Mouse (Mus musculus) CH12F3 (cell line): Measurements from ENCODE around the gene Ttc38.

Source experiments
- in situ Hi-C: fragments of 300-500 bp; cut with MboI; formaldehyde crosslinking; loops from 2 replicates; pipeline ENCODE4 v1.14.3; 2020; ENCODE audit warnings: low sequenced_read_pairs

Gene Ttc38

DNA sequence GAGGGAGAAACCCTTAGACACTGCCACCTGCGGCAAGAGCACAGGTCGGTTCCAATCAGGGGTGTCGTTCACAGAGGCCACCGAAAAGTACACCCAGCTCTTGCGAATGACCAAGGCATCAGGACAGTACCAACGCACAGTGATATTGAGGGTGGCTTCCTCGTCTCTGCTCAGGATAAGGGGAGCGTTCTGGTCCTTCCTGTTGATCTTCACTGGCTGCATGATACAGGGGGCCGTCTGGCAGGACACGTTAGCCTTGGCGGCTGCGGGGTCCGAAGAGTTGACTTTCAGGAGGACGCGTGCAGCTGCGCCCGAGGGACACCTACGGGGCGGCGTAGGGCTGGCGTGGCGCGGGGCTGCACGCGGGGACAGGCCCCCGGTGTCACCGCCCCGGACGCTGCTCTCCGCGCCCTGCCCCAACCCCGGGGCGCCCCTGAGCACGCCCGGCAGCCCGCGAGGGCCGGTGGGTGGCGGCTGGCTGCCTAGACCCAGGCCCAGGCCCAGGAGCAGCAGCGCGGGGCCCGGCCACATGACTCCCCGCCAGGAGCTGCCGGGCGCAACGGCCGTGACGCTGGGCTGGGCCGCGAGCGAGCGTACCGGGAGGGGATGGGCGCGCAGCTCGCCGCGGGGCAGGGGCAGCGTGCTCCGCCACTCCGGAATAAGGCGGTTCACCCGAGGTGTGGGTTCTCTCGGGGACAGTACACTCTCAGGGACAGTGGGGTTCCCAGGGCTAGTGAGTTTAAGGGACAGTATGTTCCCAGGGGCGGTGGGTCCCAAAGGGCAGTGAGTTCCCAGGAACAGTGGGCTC is 10.7 kb upstream of the Ttc38 start, which contains the start of gene Pkdrej:
Gene Pkdrej (minus strand): TSS at position 532 of the 808 bp plus-strand sequence.
- in situ Hi-C loops, result no loop called here

DNA sequence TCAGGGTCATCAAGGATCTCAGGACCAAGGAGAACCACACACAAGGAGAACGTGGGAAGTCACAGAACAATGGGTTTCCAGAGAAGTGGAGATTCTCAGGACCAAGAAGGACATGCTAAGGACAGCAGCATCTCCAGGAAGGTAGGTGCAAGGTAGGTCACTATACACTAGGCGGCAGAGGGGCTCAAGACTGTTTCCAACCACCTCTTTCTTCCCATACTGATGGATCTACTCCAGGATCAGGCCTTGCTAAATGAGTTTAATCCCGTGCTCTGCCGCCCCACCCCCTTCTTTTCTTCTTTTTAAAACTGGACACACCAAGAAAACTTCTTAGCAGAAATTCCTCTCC is 10.1 kb upstream of the Ttc38 start:
- in situ Hi-C loops, result no loop called here

DNA sequence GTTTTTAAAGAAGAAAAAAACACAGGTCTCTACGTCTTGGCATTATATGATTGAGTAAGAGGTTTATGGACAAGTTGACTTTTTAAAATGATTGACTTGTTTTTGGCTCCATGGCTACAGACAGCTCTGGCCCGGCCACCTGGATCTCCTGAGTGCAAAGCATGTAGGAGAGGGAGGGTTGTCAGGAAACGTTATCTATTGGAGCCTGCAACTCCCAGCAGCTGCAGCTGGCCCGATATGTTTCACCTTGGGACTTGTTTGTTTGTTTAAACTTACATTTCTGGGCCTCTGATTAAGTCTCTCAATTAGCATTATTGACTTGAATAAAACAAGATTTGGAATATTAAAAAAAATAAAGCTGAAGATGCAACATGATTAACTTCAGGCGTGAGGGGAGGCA is 5.4 kb upstream of the Ttc38 start:
- in situ Hi-C loops, result no loop called here

DNA sequence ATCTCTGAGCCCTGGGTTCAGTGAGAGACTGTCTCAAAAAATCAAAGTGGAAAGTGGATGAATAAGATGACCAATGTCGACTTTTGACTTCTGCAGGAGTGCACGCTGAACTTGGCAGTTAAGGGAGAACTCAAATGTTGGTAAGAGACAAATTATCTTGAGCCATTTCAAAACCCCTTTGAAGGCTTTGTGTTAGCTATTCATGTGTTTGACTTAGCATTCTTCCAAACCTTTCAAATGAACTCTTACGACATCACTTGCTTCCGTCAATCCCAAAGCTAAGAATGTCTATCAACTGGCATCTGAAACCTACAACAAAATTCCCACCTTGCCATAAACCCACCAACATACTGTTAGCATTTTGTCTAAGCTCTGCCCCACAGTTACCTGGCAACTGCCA is 4.0 kb upstream of the Ttc38 start:
- in situ Hi-C loops, result no loop called here

DNA sequence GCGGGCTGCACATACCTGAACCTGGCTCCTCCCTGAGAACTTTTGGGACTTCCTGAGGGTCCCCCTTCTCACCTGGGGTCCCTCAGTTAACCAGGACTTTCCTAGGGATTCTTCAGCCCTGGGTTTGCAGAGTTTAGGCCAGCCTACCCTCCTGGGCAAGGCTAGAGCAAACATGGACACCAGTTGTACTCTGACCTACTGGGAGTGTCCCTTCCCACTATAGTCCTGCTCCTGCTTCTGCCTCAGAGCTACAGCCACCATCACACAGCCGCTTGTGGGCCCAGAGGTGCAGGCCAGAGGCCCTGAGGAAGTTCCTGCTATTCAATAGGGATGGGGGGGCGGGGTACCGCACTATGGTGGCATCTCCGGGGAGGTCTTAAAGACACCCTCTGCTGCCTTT is 2.6 kb upstream of the Ttc38 start:
- in situ Hi-C loops, result no loop called here

DNA sequence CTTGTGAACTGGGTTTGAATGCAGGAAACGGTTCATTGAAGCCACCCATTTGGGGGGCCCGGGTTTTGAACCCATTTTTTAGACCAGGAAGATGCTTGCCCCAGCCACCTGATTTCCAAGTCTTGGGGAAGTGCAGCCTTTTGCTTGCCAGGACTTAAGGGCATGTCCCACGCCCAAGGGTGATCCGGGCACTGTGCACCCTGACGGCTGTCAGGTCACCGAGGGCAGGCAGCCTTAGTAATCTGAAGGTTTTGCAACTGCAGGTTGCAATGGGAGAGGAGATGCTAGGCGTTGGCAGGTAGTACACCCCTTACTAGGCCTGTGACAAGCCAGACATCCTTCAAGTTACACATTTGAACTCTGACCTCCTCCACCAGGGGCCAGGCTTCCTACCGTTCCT is 493 bp downstream of the Ttc38 start:
- in situ Hi-C loops, result no loop called here

DNA sequence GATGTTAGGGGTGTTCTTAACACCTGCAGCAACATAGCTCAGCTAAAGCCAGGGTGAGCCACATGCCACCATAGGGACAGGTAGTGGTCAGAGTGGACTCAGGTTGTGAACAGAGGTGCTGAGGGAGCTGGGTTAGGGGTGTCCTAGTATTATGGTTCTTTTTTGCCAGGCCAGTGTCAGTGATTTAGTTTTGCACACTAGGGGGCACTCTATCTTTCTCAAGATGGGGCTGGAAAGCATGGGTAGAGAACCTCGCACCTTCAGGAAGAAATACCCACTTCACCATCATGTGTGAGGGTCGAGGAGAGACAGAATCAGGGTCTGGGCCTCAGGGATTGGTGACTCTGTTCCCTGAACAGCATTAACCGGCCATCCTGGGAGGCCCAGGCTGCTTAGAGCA is 3.2 kb downstream of the Ttc38 start:
- in situ Hi-C loops, result no loop called here

DNA sequence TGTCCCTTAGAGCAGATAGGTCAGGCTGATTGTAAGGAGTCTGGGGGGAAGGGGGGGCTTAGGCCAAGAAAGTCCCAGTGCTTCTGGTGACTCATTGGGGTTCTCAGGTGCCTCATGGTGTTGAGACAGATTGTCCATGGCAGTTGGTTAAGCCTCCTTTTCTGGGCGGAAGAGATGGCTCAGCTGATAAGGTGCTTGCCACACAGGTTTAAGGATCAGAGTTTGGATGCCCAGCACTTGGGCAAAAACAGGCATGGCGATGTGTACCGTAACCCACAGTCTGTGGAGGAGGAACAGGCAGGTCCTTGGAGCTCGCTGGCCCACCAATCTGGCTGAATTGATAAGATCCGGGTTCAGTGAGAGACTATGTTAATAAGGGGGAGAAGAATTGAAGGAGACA is 4.8 kb downstream of the Ttc38 start:
- in situ Hi-C loops, result no loop called here

DNA sequence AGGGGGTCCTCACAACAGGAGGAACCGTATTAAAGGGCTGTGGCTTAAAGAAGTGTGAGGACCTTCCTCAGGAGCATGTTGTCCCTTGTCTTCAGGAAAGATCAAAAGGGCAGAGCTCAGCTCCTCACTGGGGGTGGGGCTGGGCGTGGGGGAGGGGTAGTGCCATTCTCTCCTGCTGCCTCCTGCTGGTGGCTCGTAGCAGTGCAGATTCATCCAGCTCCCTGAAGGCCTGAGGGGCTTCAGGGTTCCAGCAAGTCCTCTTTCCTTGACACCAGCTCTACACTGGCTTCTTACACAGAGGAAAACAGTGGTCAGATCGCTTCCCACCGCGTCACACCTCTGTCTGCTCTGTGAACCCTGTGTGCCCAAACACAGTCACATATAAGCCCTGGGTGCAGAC is 8.9 kb downstream of the Ttc38 start:
- in situ Hi-C loops, result no loop called here

DNA sequence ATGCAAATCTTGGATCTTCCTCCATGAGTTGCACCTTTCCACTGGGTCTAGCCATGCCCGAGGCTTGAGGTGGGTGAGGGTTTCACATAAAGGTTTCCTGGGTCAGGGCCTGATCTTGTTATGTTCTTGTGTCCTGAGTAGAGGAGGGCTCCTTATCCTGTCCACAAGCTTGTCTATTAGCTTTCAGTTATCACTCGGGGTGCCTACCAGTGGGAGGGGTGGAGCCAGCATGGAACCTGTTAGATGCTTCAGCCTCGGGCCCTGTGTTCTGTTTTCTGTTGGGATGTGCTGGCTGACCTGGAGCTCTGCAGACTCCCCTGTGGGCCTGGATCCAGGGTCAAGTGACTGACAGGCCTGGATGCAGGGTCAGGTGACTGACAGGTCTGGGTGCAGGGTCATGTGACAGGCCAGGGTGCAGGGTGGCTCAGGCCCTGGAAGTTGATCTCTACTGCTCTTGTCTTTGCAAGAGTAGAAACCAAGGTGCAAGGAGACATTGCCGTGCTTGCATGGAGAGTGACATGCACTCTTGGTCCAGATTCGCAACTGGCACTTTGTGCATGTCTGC is 9.8 kb downstream of the Ttc38 start:
- in situ Hi-C loops, result no loop called here

DNA sequence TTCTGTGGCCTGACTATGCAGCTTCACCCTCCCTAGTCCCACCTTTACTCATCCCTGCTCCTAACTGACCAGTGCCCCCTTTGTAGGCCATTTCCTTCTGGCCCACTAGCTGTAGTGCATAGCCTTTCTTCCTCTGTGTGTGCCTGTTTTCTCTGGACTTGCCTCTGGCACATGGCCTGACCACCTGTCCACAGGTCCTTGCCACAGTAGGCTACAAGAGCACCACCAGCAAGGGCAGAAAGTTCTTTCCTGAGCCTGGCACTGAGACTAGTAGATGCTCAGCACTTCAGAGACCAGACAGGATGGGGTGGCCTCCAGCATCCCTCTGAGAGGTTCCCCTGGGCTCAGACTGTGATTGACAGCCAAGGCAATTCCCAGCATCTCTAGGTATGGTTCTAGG is 13.0 kb downstream of the Ttc38 start:
- in situ Hi-C loops, result no loop called here

DNA sequence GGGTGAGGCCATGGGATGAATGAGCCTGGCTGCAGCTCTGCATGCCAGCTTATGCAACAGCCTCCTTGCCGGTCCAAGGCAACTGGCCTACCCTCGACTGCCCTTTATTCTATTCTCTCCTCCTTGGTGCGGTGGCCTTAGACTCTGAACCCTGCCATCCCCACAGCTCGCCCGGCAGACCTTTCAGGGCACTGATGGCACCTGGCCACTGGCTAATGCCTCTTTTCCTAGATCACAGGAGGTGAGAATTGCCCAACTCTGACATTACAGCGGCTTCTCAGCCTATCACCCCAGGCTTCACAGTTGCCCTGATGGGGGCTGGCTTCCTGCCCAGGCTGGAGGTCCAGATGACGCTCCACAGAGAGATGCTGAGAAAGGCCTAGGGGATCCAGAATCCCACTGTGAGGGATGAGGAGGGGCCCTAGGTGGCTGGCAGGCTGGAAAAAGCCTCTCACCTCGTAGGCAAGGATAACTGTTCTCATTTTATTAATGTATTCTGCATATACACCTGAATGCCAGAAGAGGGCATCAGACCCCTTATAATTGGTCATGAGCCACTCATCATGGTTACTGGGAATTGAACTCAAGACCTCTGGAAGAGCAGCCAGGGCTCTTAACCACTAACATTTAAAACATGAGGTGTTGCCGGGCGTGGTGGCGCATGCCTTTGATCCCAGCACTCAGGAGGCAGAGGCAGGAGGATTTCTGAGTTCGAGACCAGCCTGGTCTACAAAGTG is 19.7 kb downstream of the Ttc38 start:
- in situ Hi-C loops, result loop anchor here (25.0 kb wide), 1 partner anchor 240 kb away; no protein-coding TSS in a partner anchor

DNA sequence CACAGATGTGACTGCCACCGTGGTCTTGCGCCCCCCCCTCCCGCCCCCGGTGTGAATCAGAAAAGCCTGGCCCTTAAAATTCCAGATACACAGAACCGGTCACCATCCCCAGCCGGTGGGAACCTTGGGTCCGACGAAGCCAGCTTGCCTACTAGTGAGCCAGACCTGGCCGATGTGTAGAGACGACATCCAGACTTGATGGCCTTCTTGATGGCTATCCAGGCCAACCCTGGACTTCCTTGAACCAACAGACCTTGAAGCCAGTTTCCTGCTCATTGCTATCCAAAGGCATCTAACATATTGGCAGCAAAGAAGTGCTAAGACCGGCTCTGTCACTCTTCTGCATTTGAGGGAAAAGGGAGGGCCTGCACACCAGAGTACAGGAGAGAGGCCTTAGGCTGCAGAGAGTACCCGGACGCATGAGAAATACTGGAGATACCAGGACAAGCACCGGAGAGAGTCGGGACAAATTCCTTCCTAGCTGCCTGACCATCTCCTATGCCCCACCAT is 26.9 kb downstream of the Ttc38 start:
- in situ Hi-C loops, result loop anchor here (25.0 kb wide), 1 partner anchor 247 kb away; no protein-coding TSS in a partner anchor

DNA sequence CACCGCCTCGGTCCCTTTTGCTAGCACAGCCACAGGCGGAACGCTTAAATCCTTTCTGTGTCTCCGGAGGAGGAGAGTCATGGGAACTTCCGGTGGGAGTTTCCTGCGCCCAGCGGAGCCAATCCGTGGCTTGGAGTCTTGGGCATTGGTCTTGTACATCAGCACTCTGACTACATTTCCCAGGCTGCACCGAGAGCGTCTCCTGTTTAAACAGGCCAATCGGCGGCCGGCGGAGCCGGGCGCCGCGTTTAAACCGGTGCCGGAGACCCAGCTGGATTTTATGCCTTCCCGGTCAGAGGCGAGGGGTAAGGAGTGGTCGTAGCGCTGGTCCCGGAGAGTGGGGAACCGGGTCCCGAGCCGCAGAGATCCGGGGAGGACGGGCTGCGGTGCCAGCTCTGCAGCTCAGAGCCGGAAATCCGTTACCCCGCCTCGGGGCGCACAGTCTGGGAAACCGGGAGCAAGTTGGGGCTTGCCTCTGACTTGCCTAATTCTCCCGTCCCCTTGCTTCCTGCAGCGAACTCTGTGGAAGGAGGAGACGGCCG is 27.5 kb downstream of the Ttc38 start, which contains the start of gene Gtse1:
Gene Gtse1 (plus strand): TSS at position 256 of the 542 bp plus-strand sequence.
- in situ Hi-C loops, result loop anchor here (5.0 to 25.0 kb wide), 2 partner anchors 142 to 247 kb away; no protein-coding TSS in a partner anchor

DNA sequence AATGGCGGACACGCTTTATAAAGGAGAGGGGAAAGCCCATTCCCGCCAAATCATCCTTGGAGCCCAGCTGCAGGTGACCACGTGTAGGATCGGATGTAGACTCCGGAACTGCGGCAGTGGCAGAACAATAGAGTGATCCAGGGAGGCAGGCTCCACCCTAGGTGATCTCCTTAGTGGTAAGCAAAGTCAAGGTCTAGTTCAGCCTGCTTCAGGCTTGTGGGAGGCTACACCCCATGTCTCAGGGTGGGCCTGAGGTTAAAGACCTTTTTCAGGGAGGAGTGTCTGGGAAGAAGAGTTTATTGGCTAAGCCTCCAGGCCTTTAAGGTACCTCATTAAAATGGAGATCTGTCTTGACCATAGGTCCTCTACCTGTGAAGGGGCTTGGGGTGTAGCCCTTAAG is 33.8 kb downstream of the Ttc38 start:
- in situ Hi-C loops, result loop anchor here (25.0 kb wide), 1 partner anchor 254 kb away; no protein-coding TSS in a partner anchor

DNA sequence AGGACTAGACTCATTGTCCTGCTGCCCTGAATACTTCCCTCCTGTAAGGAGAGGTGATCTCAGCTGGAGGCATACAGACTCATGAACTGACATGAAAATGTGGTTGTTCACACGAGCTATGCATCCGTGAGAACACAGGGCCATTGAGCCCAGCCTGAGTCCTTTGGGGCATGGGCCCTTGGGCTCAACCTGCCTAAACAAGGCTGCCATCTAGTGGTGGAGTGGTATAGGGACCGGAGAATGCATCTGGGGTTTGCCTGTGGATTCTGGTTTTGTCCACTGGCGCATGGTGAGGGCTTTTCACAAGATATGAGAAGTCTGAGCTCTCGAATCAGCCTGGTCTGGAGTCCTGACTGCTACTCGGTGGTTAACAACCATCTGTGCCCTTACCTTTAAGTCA is 35.6 kb downstream of the Ttc38 start:
- in situ Hi-C loops, result loop anchor here (25.0 kb wide), 1 partner anchor 255 kb away; no protein-coding TSS in a partner anchor

DNA sequence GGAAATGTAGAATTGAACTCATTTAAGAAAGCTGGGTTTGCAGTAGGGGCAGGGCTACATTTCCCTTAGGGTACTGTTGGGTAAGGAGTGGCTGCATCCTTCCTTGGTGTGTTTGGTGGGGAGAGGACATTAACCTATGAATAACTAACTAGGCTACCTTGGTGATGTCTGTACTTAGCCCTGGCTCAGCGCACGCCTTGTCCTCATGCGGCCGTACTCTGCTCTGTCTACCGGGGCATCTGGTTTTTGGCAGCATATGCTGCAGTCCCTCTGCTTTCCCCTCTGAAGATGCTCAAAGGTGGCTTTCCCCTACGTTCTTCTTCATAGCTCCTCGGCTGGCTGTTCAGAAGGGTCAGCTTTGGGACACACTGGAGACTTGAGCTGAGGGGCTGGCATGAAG is 45.2 kb downstream of the Ttc38 start:
- in situ Hi-C loops, result no loop called here

DNA sequence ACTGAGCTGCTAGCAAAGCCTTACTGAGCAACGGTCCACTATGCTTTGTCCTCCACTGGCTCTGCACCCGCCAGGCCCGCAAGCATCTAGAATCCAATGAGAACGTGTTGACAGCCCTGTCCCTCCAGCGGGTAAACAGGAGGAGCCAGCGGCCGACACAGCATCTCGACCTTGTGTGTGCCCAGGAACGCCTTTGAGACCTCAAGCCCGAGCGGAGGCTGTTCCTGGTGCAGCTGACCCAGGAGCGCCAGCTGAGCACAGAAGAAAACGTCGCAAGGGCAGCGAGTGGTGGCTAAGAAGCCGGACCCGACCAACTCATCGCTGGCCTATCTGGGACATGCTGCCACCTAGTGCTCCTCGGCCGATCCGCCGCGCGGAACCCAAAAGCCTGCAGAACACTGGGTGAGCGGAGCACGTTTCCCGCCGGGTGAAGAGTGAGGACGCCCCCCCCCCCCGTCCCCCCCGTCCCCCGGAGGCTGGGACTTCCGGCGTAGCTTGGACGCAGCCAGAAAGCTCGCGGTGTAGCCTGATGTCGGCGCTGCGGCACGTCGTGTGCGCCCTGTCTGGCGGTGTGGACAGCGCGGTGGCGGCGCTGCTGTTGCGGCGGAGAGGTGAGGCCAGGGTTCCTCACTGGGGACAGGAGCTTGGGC is 46.9 kb downstream of the Ttc38 start, which contains the start of gene Trmu:
Gene Trmu (plus strand): TSS at position 465 of the 650 bp plus-strand sequence.
- in situ Hi-C loops, result no loop called here

DNA sequence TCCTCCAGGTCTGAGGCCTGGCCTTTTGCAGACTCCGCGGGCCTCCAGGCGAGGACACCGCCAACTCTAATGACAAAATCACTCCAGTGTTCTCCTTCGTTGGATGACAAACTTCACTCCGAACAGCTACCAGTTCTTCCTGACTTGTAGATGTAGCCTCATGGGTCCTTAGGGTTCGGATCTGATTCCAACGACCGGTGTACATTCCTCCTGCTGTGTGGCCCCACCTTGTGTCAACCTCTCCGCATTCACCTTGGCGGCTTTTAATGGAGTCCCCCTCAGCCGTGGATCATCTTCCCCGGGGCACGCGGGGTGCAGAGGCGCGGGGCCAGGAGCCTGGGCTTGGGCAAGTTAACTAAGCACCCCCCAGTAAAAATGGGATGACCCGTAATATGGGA is 47.4 kb downstream of the Ttc38 start:
- in situ Hi-C loops, result no loop called here

DNA sequence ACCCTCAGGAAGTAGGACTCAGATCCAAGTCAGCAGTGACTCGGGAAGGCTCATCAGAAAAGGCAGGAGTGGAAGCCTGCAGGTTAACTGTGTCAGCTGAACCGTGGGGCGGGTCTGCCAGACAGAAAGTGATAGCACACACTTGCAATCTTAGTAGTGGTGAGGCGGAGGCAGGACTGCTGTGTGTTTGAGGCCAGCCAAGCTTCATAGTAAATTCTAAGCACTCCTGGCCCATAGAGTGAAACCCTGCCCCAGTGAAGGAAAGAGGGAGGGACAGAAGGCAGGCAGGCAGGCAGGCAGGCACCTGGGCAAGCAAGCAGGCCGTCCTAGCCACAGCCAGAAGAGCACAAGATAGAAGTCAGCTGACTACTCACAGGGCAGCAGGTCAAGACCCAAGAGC is 53.5 kb downstream of the Ttc38 start:
- in situ Hi-C loops, result no loop called here

DNA sequence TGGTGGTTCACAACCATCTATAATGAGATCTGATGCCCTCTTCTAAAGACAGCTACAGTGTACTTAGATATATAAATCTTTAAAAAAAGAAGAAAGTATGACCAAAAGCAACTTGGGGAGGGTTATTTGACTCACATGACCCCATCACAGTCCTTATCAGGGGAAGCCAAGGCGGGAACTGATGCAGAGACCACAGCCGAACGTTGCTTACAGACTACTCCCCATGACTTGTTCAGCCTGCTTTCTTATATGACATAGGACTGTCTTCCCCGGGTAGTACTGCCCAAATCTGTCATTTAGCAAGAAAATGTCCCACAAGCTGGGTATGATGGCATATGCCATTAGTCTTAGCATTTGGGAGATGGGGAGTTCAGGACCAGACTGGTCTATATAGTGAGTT is 57.1 kb downstream of the Ttc38 start:
- in situ Hi-C loops, result no loop called here
